Mouse (Mus musculus): ENCODE measurements around the gene Spag9.

The Spag9 gene

GRCm38 (mm10) chr11:94130118-94131095 lies 134.5 kb downstream of the Spag9 start:
- no peak for DNase-seq (ENCODE audit: extremely low read depth, low read depth)

GRCm38 (mm10) chr11:94133344-94133955 lies 137.6 kb downstream of the Spag9 start:
- DNase-seq (ENCODE audit: extremely low read depth, low read depth): peak; percentile 51

GRCm38 (mm10) chr11:94134076-94134838 lies 138.4 kb downstream of the Spag9 start:
- DNase-seq (ENCODE audit: extremely low read depth, low read depth): no peak

GRCm38 (mm10) chr11:94135581-94136001 lies 139.7 kb downstream of the Spag9 start:
- no peak for DNase-seq (ENCODE audit: extremely low read depth, low read depth)

GRCm38 (mm10) chr11:94136656-94137055 lies 140.8 kb downstream of the Spag9 start:
- DNase-seq (ENCODE audit: extremely low read depth, low read depth): no peak

GRCm38 (mm10) chr11:94137326-94138061 lies 141.6 kb downstream of the Spag9 start:
- no peak for DNase-seq (ENCODE audit: extremely low read depth, low read depth)

- no peak for DNase-seq (ENCODE audit: extremely low read depth, low read depth)
Observed at GRCm38 (mm10) chr11:94138411-94139231, 142.7 kb downstream of the Spag9 start.

GRCm38 (mm10) chr11:94139232-94139620 lies 143.3 kb downstream of the Spag9 start:
- DNase-seq (ENCODE audit: extremely low read depth, low read depth): no peak

GRCm38 (mm10) chr11:94140540-94140939 lies 144.6 kb downstream of the Spag9 start:
- no peak for DNase-seq (ENCODE audit: extremely low read depth, low read depth)

- no peak for DNase-seq (ENCODE audit: extremely low read depth, low read depth)
Observed at GRCm38 (mm10) chr11:94141564-94141963, 145.7 kb downstream of the Spag9 start.

- no peak for DNase-seq (ENCODE audit: extremely low read depth, low read depth)
Observed at GRCm38 (mm10) chr11:94143336-94143735, 147.4 kb downstream of the Spag9 start.

- DNase-seq (ENCODE audit: extremely low read depth, low read depth): no peak
Observed at GRCm38 (mm10) chr11:94144771-94145539, 149.1 kb downstream of the Spag9 start.

- DNase-seq (ENCODE audit: extremely low read depth, low read depth): no peak
Observed at GRCm38 (mm10) chr11:94146049-94146605, 150.2 kb downstream of the Spag9 start.

- DNase-seq (ENCODE audit: extremely low read depth, low read depth): no peak
Observed at GRCm38 (mm10) chr11:94146733-94147485, 151.0 kb downstream of the Spag9 start.

- no peak for DNase-seq (ENCODE audit: extremely low read depth, low read depth)
Observed at GRCm38 (mm10) chr11:94148105-94148696, 152.3 kb downstream of the Spag9 start.

GRCm38 (mm10) chr11:94148931-94149491 lies 153.1 kb downstream of the Spag9 start:
- DNase-seq (ENCODE audit: extremely low read depth, low read depth): no peak

- DNase-seq (ENCODE audit: extremely low read depth, low read depth): no peak
Observed at GRCm38 (mm10) chr11:94149509-94150259, 153.8 kb downstream of the Spag9 start.
